ENCODE assay signal across 13 mouse cellular contexts in genomic region chr13:92653283-92653682, GRCm38 (mm10). TPM values are rescaled to one million over a fixed set of nuclear protein-coding genes. Genes with fewer than 3 reads are reported as not detected.
A peak's percentile ranks its signal among the peaks of the same experiment; 100 is the strongest.
DNase-seq lines count a peak whose midpoint lies in the region; ATAC-seq and TF ChIP-seq lines count a peak whose summit lies in the region.
"Had no signal": no experiment of that assay in that cellular context is flagged by ENCODE, and none has a peak within 500 bp of the region (broad histone marks: within the 10 kb centered on the region; RNA-seq: fewer than 3 reads in every experiment).

No protein-coding gene starts in this region.

- H3K27ac ChIP-seq in lung, embryonic 14.5 days (ENCODE audit: low read depth) = 0 out of 2 replicates have a peak overlapping the region, but pooled peaks have one; percentile 16
- peak overlapping the region; percentile 64 for H3K27ac ChIP-seq in heart, embryonic 12.5 days (ENCODE audit: poor library complexity, severe bottlenecking)
- peak overlapping the region; percentile 3; the same call in 1 of the 2 replicates for H3K27ac ChIP-seq in liver, postnatal 0 days (ENCODE audit: low read depth)
- H3K27ac ChIP-seq in neural tube, embryonic 15.5 days (replicated peaks) = no peak overlapping the region
- H3K27ac ChIP-seq: forebrain, embryonic 10.5 days; midbrain, embryonic 12.5 days had no signal

- TF ChIP-seq EP300 in liver, postnatal 0 days (IDR thresholded peaks at IDR 0.05; ENCODE audit: low read depth) = no peak

- H3K9ac ChIP-seq in lung, embryonic 14.5 days = no peak overlapping the region
- no peak overlapping the region for H3K9ac ChIP-seq in heart, embryonic 12.5 days
- no peak overlapping the region for H3K9ac ChIP-seq in liver, postnatal 0 days (replicated peaks)
- no peak overlapping the region for H3K9ac ChIP-seq in neural tube, embryonic 15.5 days (replicated peaks)
- H3K9ac ChIP-seq: midbrain, embryonic 12.5 days had no signal

- DNase-seq in adrenal gland, adult (ENCODE audit: inconsistent age in 2 of 2, low spot score in 1 of 2) = peak; percentile 26 to 70
- DNase-seq in adrenal gland, adult 8-10 months = no peak
- DNase-seq in lung, embryonic 14.5 days = peak; percentile 54
- DNase-seq in lung, adult 2 months = no peak
- DNase-seq in liver, postnatal 0 days = no peak
- DNase-seq in thymus, postnatal 36 days = no peak
- DNase-seq: cerebellum, postnatal 36 days; kidney, adult 9 months; retina, postnatal 1 day had no signal

- no peak for TF ChIP-seq CTCF in lung, embryonic 14.5 days (IDR thresholded peaks at IDR 0.05; ENCODE audit: low read depth)
- TF ChIP-seq CTCF in lung, adult 2 months (IDR thresholded peaks at IDR 0.05; ENCODE audit: insufficient read depth, low read length) = no peak
- TF ChIP-seq CTCF in liver, postnatal 0 days (IDR thresholded peaks at IDR 0.05; ENCODE audit: low read depth) = no peak

- H3K4me2 ChIP-seq in lung, embryonic 14.5 days = no peak overlapping the region
- peak overlapping the region; percentile 18; the same call in 1 of the 2 replicates for H3K4me2 ChIP-seq in heart, embryonic 12.5 days
- no peak overlapping the region for H3K4me2 ChIP-seq in liver, postnatal 0 days (ENCODE audit: low read depth, low read length)
- H3K4me2 ChIP-seq in neural tube, embryonic 15.5 days = no peak overlapping the region
- H3K4me2 ChIP-seq: midbrain, embryonic 12.5 days had no signal

- no peak for TF ChIP-seq POLR2A in lung, adult 2 months (IDR thresholded peaks at IDR 0.05; ENCODE audit: borderline replicate concordance, extremely low read depth, low read depth, low read length)

- no peak overlapping the region for H3K4me3 ChIP-seq in lung, embryonic 14.5 days (ENCODE audit: low read depth, low read length)
- no peak overlapping the region for H3K4me3 ChIP-seq in lung, adult 2 months (replicated peaks; ENCODE audit: extremely low read depth, low read depth, low read length)
- no peak overlapping the region for H3K4me3 ChIP-seq in heart, embryonic 12.5 days
- no peak overlapping the region for H3K4me3 ChIP-seq in liver, postnatal 0 days (ENCODE audit: low read depth, low read length)
- no peak overlapping the region for H3K4me3 ChIP-seq in neural tube, embryonic 15.5 days (replicated peaks)
- H3K4me3 ChIP-seq: forebrain, embryonic 10.5 days; midbrain, embryonic 12.5 days had no signal

- WGBS in lung, embryonic 14.5 days = 13% methylated on average over 5 of the region's 5 CpGs
- WGBS in lung, adult 2 months = 18% methylated on average over 5 of the region's 5 CpGs
- 6% methylated on average over 5 of the region's 5 CpGs for WGBS in heart, embryonic 12.5 days
- WGBS in liver, postnatal 0 days (ENCODE audit: insufficient replicate concordance) = 52% methylated on average over 5 of the region's 5 CpGs
- WGBS in neural tube, embryonic 15.5 days = 41% methylated on average over 5 of the region's 5 CpGs

- ATAC-seq in lung, embryonic 14.5 days (ENCODE audit: insufficient read depth) = peak; percentile 76
- ATAC-seq in heart, embryonic 12.5 days (ENCODE audit: insufficient number of reproducible peaks, low FRiP score) = peak; percentile 74
- no peak for ATAC-seq in liver, postnatal 0 days
- no peak for ATAC-seq in neural tube, embryonic 15.5 days (ENCODE audit: low FRiP score)

- H3K4me1 ChIP-seq in lung, embryonic 14.5 days (ENCODE audit: insufficient read depth) = peaks cover 7% of the 10 kb centered on the region
- peaks cover 27% of the 10 kb centered on the region for H3K4me1 ChIP-seq in lung, adult 2 months (ENCODE audit: control insufficient read depth, insufficient read depth, low read length)
- peaks cover 49% of the 10 kb centered on the region for H3K4me1 ChIP-seq in heart, embryonic 12.5 days (replicated peaks)
- peaks cover 33% of the 10 kb centered on the region for H3K4me1 ChIP-seq in liver, postnatal 0 days (ENCODE audit: insufficient read depth)
- peaks cover 9% of the 10 kb centered on the region for H3K4me1 ChIP-seq in neural tube, embryonic 15.5 days
- H3K4me1 ChIP-seq: midbrain, embryonic 12.5 days had no signal

- no peaks in the 10 kb centered on the region for H3K27me3 ChIP-seq in lung, embryonic 14.5 days (ENCODE audit: insufficient read depth, low read length)
- no peaks in the 10 kb centered on the region for H3K27me3 ChIP-seq in heart, embryonic 12.5 days (replicated peaks)
- H3K27me3 ChIP-seq in liver, postnatal 0 days (ENCODE audit: insufficient read depth, low read length) = no peaks in the 10 kb centered on the region
- no peaks in the 10 kb centered on the region for H3K27me3 ChIP-seq in neural tube, embryonic 15.5 days (replicated peaks)
- H3K27me3 ChIP-seq: midbrain, embryonic 12.5 days had no signal

- 0 out of 2 replicates have a peak, but pooled peaks cover 2% of the 10 kb centered on the region for H3K36me3 ChIP-seq in lung, embryonic 14.5 days (ENCODE audit: insufficient read depth)
- H3K36me3 ChIP-seq in heart, embryonic 12.5 days = no peaks in the 10 kb centered on the region
- peaks cover 6% of the 10 kb centered on the region; the same call in 1 of the 2 replicates for H3K36me3 ChIP-seq in liver, postnatal 0 days (replicated peaks; ENCODE audit: insufficient read depth, low read length)
- H3K36me3 ChIP-seq in neural tube, embryonic 15.5 days = no peaks in the 10 kb centered on the region
- H3K36me3 ChIP-seq: forebrain, embryonic 10.5 days; midbrain, embryonic 12.5 days had no signal

- H3K9me3 ChIP-seq in lung, embryonic 14.5 days (ENCODE audit: low read depth, low read length) = no peaks in the 10 kb centered on the region
- no peaks in the 10 kb centered on the region for H3K9me3 ChIP-seq in heart, embryonic 12.5 days (replicated peaks)
- H3K9me3 ChIP-seq in liver, postnatal 0 days (ENCODE audit: low read length) = no peaks in the 10 kb centered on the region
- no peaks in the 10 kb centered on the region for H3K9me3 ChIP-seq in neural tube, embryonic 15.5 days (replicated peaks)
- H3K9me3 ChIP-seq: forebrain, embryonic 10.5 days; midbrain, embryonic 12.5 days had no signal

RNA-seq across cellular contexts. Expression of gene Serinc5, which starts 42.4 kb away (rescaled TPM):
- total RNA-seq in adrenal gland, adult 8-10 months (2022) = 100 to 1,000 TPM in 2 of 4 experiments, 10 to 100 TPM in 2; 59.0 to 203 (median 126) TPM
- polyA plus RNA-seq in lung, embryonic 14.5 days (2014; fragmentation: Nextera tagmentation; extraction: Ambion mirVana) = 22.0 and 22.5 TPM in 2 replicates
- polyA plus RNA-seq in lung, adult 2 months (2012; rRNA removed) = 28.4 and 38.3 TPM in 2 replicates
- 15.2 and 15.4 TPM in 2 replicates for polyA plus RNA-seq in heart, embryonic 12.5 days (2016; fragmentation: Nextera tagmentation; extraction: Ambion mirVana)
- polyA plus RNA-seq in liver, postnatal 0 days (2015; fragmentation: Nextera tagmentation; extraction: Ambion mirVana) = 9.3 and 12.2 TPM in 2 replicates
- polyA plus RNA-seq in neural tube, embryonic 15.5 days (2015; fragmentation: Nextera tagmentation; extraction: Ambion mirVana) = 16.1 and 16.6 TPM in 2 replicates

Comparison
In these comparisons a context has a peak if more than half of its experiments do, and no peak if none do; other contexts are left out.
1. DNase-seq: peak in adrenal gland, adult (2 of 2) and lung, embryonic 14.5 days (single experiment); none in adrenal gland, adult 8-10 months (single experiment), lung, adult 2 months (single experiment), liver, postnatal 0 days (single experiment) and thymus, postnatal 36 days (0 of 2).
2. ATAC-seq: peak in lung, embryonic 14.5 days (single experiment) and heart, embryonic 12.5 days (single experiment); none in liver, postnatal 0 days (single experiment) and neural tube, embryonic 15.5 days (single experiment).